11 mouse cellular contexts compared by ENCODE assay signal in the genomic region with DNA sequence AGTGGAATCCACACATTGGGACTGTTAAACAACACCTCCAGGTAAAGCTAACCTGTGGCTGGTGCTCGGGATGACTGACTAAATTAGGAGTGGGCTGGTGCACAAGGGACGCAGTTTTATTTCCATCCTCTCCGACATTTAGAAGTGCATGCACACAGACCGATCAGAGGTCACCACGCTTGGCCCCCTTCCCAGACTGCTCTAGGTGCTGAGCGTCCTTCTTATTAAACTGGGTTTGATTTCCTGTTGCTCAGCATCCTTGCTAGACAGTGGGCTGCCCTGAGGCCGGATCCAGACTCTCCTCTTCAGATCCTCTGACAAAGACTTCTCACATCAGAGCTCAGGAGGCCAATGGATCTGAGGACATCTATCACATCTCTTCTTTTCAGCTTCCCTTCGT.
DNase-seq lines count a peak whose midpoint lies in the region; ATAC-seq and TF ChIP-seq lines count a peak whose summit lies in the region.
"Had no signal": no experiment of that assay in that cellular context is flagged by ENCODE, and none has a peak within 500 bp of the region (broad histone marks: within the 10 kb centered on the region; RNA-seq: fewer than 3 reads in every experiment).

No protein-coding gene starts in this region.

- 29% methylated on average over 8 of the region's 8 CpGs for WGBS in heart, adult 2 months
- WGBS in neural tube, embryonic 15.5 days, result 47% methylated on average over 8 of the region's 8 CpGs
- WGBS in kidney, adult 2 months, result 13% methylated on average over 8 of the region's 8 CpGs
- WGBS in limb, embryonic 14.5 days, result 11% methylated on average over 8 of the region's 8 CpGs
- 40% methylated on average over 8 of the region's 8 CpGs for WGBS in intestine, embryonic 16.5 days

- no peak overlapping the region for H3K4me2 ChIP-seq in neural tube, embryonic 15.5 days
- H3K4me2 ChIP-seq in limb, embryonic 14.5 days (replicated peaks; ENCODE audit: low read depth, low read length, severe bottlenecking), result no peak overlapping the region
- H3K4me2 ChIP-seq in intestine, embryonic 16.5 days (ENCODE audit: low read depth, low read length), result no peak overlapping the region
- H3K4me2 ChIP-seq: lung, embryonic 15.5 days; midbrain, embryonic 15.5 days had no signal

- no peak for TF ChIP-seq POLR2A in heart, adult 2 months (IDR thresholded peaks at IDR 0.05; ENCODE audit: insufficient read depth, low read depth, low read length)
- TF ChIP-seq POLR2A in kidney, adult 2 months (IDR thresholded peaks at IDR 0.05; ENCODE audit: low read depth, low read length), result no peak
- TF ChIP-seq POLR2A in limb, embryonic 14.5 days (IDR thresholded peaks at IDR 0.05; ENCODE audit: borderline replicate concordance, extremely low read depth, insufficient read depth, insufficient read length), result no peak

- ATAC-seq in neural tube, embryonic 15.5 days (ENCODE audit: low FRiP score), result no peak
- ATAC-seq in limb, embryonic 14.5 days (ENCODE audit: low FRiP score, low read depth), result peak; percentile 70
- ATAC-seq in intestine, embryonic 16.5 days, result no peak
- ATAC-seq: midbrain, embryonic 15.5 days; Patski had no signal

- no peaks in the 10 kb centered on the region for H3K36me3 ChIP-seq in heart, adult 2 months (ENCODE audit: control insufficient read depth, insufficient read depth, low read length)
- no peaks in the 10 kb centered on the region for H3K36me3 ChIP-seq in neural tube, embryonic 15.5 days
- no peaks in the 10 kb centered on the region for H3K36me3 ChIP-seq in kidney, adult 2 months (ENCODE audit: control insufficient read depth, insufficient read depth, low read length)
- no peaks in the 10 kb centered on the region for H3K36me3 ChIP-seq in limb, embryonic 14.5 days (ENCODE audit: control insufficient read depth, insufficient read depth, low read length)
- no peaks in the 10 kb centered on the region for H3K36me3 ChIP-seq in intestine, embryonic 16.5 days (ENCODE audit: control insufficient read depth, insufficient read depth, low read length)
- H3K36me3 ChIP-seq: lung, embryonic 15.5 days; midbrain, embryonic 15.5 days had no signal

- no peaks in the 10 kb centered on the region for H3K4me1 ChIP-seq in heart, adult 2 months (ENCODE audit: control insufficient read depth, insufficient read depth, low read length)
- H3K4me1 ChIP-seq in neural tube, embryonic 15.5 days, result peaks cover 12% of the 10 kb centered on the region; the same call in 1 of the 2 replicates
- H3K4me1 ChIP-seq in kidney, adult 2 months (ENCODE audit: control insufficient read depth, insufficient read depth, low read length), result peaks cover 3% of the 10 kb centered on the region; the same call in 1 of the 2 replicates
- peaks cover 17% of the 10 kb centered on the region for H3K4me1 ChIP-seq in limb, embryonic 14.5 days (ENCODE audit: control insufficient read depth, insufficient read depth, low read length)
- no peaks in the 10 kb centered on the region for H3K4me1 ChIP-seq in intestine, embryonic 16.5 days (ENCODE audit: control insufficient read depth, insufficient read depth, low read length)

- no peak overlapping the region for H3K9ac ChIP-seq in heart, adult 2 months (ENCODE audit: low read depth, low read length)
- no peak overlapping the region for H3K9ac ChIP-seq in neural tube, embryonic 15.5 days (replicated peaks)
- H3K9ac ChIP-seq in limb, embryonic 14.5 days (ENCODE audit: low read depth, low read length, severe bottlenecking), result no peak overlapping the region
- H3K9ac ChIP-seq in intestine, embryonic 16.5 days (ENCODE audit: low read depth, low read length), result no peak overlapping the region
- H3K9ac ChIP-seq: lung, embryonic 15.5 days; midbrain, embryonic 15.5 days had no signal

- peak; percentile 4 to 19 for DNase-seq in heart, adult 2 months
- no peak for DNase-seq in heart, postnatal 25 days (ENCODE audit: low spot score)
- peak; percentile 14 for DNase-seq in neural tube, embryonic 10.5 days (ENCODE audit: extremely low spot score, low spot score)
- DNase-seq in kidney, adult 2 months, result peak; percentile 64
- DNase-seq in limb, embryonic 14.5 days (ENCODE audit: low spot score), result peak; percentile 36
- no peak for DNase-seq in layer of hippocampus, postnatal 25 days (ENCODE audit: extremely low spot score in 1 of 2, low spot score in 1 of 2)

- TF ChIP-seq EP300 in heart, adult 2 months (IDR thresholded peaks at IDR 0.05; ENCODE audit: insufficient read depth, low read depth, low read length), result no peak

- no peaks in the 10 kb centered on the region for H3K9me3 ChIP-seq in neural tube, embryonic 15.5 days (replicated peaks)
- no peaks in the 10 kb centered on the region for H3K9me3 ChIP-seq in limb, embryonic 14.5 days (ENCODE audit: control insufficient read depth, low read length)
- H3K9me3 ChIP-seq in intestine, embryonic 16.5 days (ENCODE audit: control insufficient read depth, low read length), result no peaks in the 10 kb centered on the region
- H3K9me3 ChIP-seq: lung, embryonic 15.5 days; midbrain, embryonic 15.5 days had no signal

- no peak overlapping the region for H3K27ac ChIP-seq in heart, adult 2 months
- H3K27ac ChIP-seq in neural tube, embryonic 15.5 days (replicated peaks), result no peak overlapping the region
- H3K27ac ChIP-seq in kidney, adult 2 months (ENCODE audit: insufficient read depth, low read depth, low read length), result no peak overlapping the region
- no peak overlapping the region for H3K27ac ChIP-seq in limb, embryonic 14.5 days (replicated peaks; ENCODE audit: low read depth, low read length)
- no peak overlapping the region for H3K27ac ChIP-seq in intestine, embryonic 16.5 days (ENCODE audit: low read length)
- H3K27ac ChIP-seq: lung, embryonic 15.5 days; midbrain, embryonic 15.5 days had no signal

- no peaks in the 10 kb centered on the region for H3K79me2 ChIP-seq in heart, adult 2 months (replicated peaks; ENCODE audit: control insufficient read depth, insufficient read depth, low read length)

- intact Hi-C loops in heart, adult 2 months (cut with DNase I), result loop anchor here (10.0 kb wide), 1 partner anchor 467 kb away; no protein-coding TSS in a partner anchor
- intact Hi-C loops in heart, postnatal 25 days (cut with DNase I), result loop anchor here (5.0 kb wide), 1 partner anchor 241 kb away; no protein-coding TSS in a partner anchor

- no peaks in the 10 kb centered on the region for H3K27me3 ChIP-seq in heart, adult 2 months (ENCODE audit: control insufficient read depth, insufficient read depth, low read length)
- H3K27me3 ChIP-seq in neural tube, embryonic 15.5 days (replicated peaks), result no peaks in the 10 kb centered on the region; the same call in 1 of the 2 replicates
- H3K27me3 ChIP-seq in kidney, adult 2 months (replicated peaks; ENCODE audit: control insufficient read depth, insufficient read depth, low read length), result no peaks in the 10 kb centered on the region
- H3K27me3 ChIP-seq in limb, embryonic 14.5 days (ENCODE audit: control insufficient read depth, insufficient read depth, low read length), result no peaks in the 10 kb centered on the region
- no peaks in the 10 kb centered on the region for H3K27me3 ChIP-seq in intestine, embryonic 16.5 days (replicated peaks; ENCODE audit: control insufficient read depth, insufficient read depth, low read length)
- H3K27me3 ChIP-seq: lung, embryonic 15.5 days; midbrain, embryonic 15.5 days had no signal

- H3K4me3 ChIP-seq in heart, adult 2 months, result no peak overlapping the region
- H3K4me3 ChIP-seq in neural tube, embryonic 15.5 days (replicated peaks), result no peak overlapping the region
- no peak overlapping the region for H3K4me3 ChIP-seq in kidney, adult 2 months (ENCODE audit: insufficient read depth, low read depth, low read length)
- no peak overlapping the region for H3K4me3 ChIP-seq in limb, embryonic 14.5 days (replicated peaks; ENCODE audit: low read length)
- H3K4me3 ChIP-seq in intestine, embryonic 16.5 days (ENCODE audit: low read length), result no peak overlapping the region
- H3K4me3 ChIP-seq: lung, embryonic 15.5 days; midbrain, embryonic 15.5 days had no signal

- no peak for TF ChIP-seq CTCF in heart, adult 2 months (IDR thresholded peaks at IDR 0.05)
- TF ChIP-seq CTCF in kidney, adult 2 months (conservative IDR thresholded peaks at IDR 0.05; ENCODE audit: insufficient read depth, insufficient read length, low read depth, low read length), result no peak

Comparison
In these comparisons a context has a peak if more than half of its experiments do, and no peak if none do; other contexts are left out.
1. DNase-seq: peak in heart, adult 2 months (2 of 2), neural tube, embryonic 10.5 days (single experiment), kidney, adult 2 months (single experiment) and limb, embryonic 14.5 days (single experiment); none in heart, postnatal 25 days (single experiment) and layer of hippocampus, postnatal 25 days (0 of 2).